Mouse (Mus musculus) gonadal fat pad, adult 2 months (tissue): ENCODE results near the gene Dpf1. TPM values are rescaled to one million over a fixed set of nuclear protein-coding genes. Genes with fewer than 3 reads are reported as not detected.

Experiments
- DNase-seq: peaks from one replicate; pipeline ENCODE4 v3.0.0-alpha.2; 2012; ENCODE audit warnings: low read depth
- polyA plus RNA-seq: library from polyadenylated mRNA; depleted of rRNA; stranded (reverse); fragments of >200 nt; gene quantifications from 2 replicates; pipeline ENCODE4 v1.2.3, GENCODE M21; 2012; rRNA removed

The Dpf1 gene
- polyA plus RNA-seq, 1 experiment: 2.2 TPM

- DNase-seq: no peak
Observed at GRCm38 (mm10) chr7:29340838-29341237, 37.1 kb downstream of the Dpf1 start.

DNA sequence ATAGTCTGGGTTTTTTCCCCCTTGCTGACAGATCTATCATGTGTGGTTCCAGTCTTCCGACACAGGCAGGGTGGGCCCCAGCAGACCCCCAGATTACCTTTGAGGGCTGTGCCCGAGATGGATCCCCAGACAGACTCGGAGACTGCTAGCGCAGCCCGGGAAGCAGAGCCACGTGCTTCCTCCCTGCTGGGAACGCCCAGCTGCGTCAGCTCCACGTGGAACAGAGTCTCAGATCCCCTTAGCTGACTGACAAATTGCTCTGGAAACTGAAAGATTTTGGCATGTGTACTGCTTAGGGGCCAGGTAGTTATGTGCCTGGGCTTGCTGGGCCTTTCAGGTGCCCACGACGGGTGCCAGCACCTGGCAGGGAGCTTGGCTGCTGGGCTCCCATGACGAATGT is 38.0 kb downstream of the Dpf1 start:
- DNase-seq: no peak

DNA sequence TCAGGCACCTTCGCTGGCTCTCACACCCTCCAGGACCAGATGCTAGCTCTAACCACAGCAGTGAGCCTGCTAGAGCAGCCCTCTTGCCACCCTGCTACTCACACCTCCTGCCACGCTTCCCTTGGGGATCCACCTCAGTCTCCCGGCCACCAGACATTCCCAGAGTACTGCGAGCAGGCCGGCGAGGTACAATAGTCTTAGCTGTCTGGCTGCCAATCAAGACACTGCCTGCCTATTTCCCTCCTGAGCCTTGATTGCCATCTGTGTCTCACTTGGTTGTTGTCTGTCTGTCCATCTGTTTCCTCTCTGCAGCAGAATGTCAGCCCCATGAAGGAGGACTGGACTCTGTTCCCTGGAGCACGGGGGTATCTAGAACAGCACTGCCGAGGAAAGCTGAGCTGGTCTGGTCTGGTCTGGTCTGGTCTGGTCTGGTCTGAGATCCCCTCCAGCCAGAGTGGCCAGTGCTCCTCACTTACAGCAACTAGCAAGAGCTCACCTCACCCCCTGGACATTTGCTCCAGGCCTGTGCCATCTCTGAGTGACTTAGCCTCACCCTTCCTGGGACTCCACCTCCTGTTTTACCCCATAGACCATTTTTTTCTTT is 38.8 kb downstream of the Dpf1 start:
- no peak for DNase-seq

DNA sequence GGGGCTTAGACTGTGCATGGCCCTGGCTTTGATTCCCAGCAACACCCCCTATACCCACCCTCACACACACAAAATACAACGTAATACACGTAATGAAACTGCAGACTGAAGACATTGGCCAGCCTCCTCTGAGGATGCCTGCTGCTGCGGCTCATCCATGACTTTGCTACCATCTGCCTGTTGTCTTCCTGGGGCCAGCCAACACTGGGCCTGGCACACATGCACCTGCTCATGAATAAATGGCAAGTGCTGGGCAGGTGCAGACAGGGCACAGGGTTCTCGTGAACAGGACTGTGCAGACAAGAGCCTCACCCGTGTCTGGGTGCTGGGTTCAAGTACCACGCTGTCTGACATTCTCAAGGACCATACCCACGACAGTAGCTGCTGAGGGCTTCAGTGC is 40.0 kb downstream of the Dpf1 start:
- DNase-seq: no peak

GRCm38 (mm10) chr7:29345534-29345933 is 41.8 kb downstream of the Dpf1 start:
- DNase-seq: no peak

GRCm38 (mm10) chr7:29346212-29346611 is 42.5 kb downstream of the Dpf1 start:
- DNase-seq: no peak

DNA sequence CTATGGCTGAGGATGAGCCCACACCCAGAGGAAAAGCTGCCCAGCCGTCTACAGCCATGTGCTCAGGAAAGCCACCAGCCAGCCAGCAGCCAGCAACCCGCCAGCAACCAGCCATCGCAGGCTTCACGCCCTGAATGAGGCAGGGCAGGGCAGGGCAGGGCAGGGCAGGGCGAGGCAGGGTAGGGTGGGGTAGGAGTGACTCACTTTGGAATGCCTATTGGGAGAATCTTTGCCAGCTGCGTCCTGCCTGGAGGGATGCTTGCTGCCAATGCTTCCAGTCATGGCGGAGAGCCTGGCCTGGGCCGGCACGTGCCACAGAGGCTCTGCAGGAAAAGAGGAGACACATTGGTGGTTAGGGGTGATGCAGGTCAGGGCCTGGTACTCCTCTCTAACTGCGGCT is 46.7 kb downstream of the Dpf1 start:
- no peak for DNase-seq

- DNase-seq: no peak
Observed at GRCm38 (mm10) chr7:29352246-29352645, 48.5 kb downstream of the Dpf1 start.

- no peak for DNase-seq
Observed at GRCm38 (mm10) chr7:29354161-29354560, 50.4 kb downstream of the Dpf1 start.

GRCm38 (mm10) chr7:29355406-29355805 is 51.7 kb downstream of the Dpf1 start:
- DNase-seq: no peak

- DNase-seq: no peak
Observed at GRCm38 (mm10) chr7:29361497-29361896, 57.7 kb downstream of the Dpf1 start.

DNA sequence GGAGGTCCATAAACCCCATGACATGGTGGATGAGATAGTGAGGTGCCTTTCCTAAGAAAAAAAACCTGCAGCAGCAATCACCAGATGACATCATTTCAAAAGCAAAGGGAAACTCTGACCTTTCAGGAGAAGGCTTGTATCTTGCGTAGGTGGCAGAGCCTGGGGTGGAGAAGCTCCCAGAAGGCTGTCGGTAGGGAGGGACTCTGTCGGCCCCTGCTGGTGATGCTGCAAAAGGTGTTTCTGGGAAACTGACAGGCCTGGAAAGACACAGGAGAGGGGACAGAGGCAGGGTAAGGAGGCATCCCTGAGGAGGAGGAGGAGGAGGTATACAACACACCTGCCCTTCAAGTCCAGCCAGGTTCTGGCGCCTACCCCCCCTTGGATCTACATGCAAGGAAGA is 60.3 kb downstream of the Dpf1 start:
- DNase-seq: no peak

DNA sequence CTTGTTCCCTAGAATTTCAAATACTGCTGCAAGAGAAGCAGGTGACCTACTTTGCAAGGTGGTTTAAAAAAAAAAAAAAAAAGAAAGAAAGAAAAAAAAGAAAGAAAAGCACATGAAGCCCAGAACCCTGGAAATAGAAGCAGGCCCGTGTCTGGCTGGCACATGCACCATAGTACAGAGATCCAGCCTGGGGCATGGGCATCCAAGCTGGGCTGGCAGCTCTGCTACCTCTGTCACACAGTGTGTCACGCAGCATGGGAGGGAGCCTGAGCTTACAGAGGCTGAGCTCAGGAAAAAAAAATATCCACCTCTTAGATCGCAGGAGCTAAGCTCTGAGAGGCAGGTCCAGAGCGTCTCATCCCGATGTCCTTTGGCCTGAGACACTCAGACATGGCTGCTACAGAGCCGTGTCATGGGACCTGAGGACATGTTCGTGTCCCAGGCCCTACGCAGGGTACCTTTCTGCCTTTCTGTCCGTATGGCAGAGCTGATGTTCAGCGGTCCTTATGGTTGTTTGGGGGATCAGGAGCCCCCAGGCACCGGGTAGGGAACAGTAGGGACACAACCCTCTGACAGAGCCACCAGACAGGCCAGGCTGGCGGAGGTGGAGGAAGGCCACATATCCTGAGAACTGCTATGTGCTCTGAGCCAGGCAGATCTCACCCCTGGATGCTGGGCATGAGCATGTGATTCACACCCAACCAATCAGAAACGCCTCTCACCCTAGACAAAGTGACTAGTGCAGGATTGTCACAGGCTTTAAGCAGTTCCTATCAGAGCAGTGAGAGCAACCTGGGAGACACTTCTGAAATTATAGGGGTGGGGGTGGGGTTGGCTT is 63.6 kb downstream of the Dpf1 start:
- no peak for DNase-seq

Other genes with a start within 250 kb of the Dpf1 start
- gene Ryr1, start 178.8 kb upstream of the Dpf1 start, polyA plus RNA-seq: 0.16 and 0.32 TPM in 2 replicates
- 4.7 and 7.6 TPM in 2 replicates for gene Rasgrp4, start 169.1 kb upstream of the Dpf1 start, polyA plus RNA-seq
- 27.6 and 28.2 TPM in 2 replicates for gene Fam98c, start 147.7 kb upstream of the Dpf1 start, polyA plus RNA-seq
- 1.8 and 2.3 TPM in 2 replicates for gene Ggn, start 133.7 kb upstream of the Dpf1 start, polyA plus RNA-seq
- gene Spred3, start 133.5 kb upstream of the Dpf1 start, polyA plus RNA-seq: 3.6 and 4.1 TPM in 2 replicates
- gene Psmd8, start 123.2 kb upstream of the Dpf1 start, polyA plus RNA-seq: 200 and 214 TPM in 2 replicates
- gene Catsperg1, start 89.9 kb upstream of the Dpf1 start, polyA plus RNA-seq: 5.9 and 7.1 TPM in 2 replicates
- 7.4 and 8.2 TPM in 2 replicates for gene Kcnk6, start 71.4 kb upstream of the Dpf1 start, polyA plus RNA-seq
- gene Yif1b, start 65.6 kb upstream of the Dpf1 start, polyA plus RNA-seq: 156 and 161 TPM in 2 replicates
- gene 2200002D01Rik, start 55.5 kb upstream of the Dpf1 start, polyA plus RNA-seq: 1.8 and 2.1 TPM in 2 replicates
- gene Spint2, start 22.0 kb upstream of the Dpf1 start, polyA plus RNA-seq: 453 and 777 TPM in 2 replicates
- gene Ppp1r14a, start 14.6 kb upstream of the Dpf1 start, polyA plus RNA-seq: 21.3 and 30.8 TPM in 2 replicates
- gene Sipa1l3, start 214.7 kb downstream of the Dpf1 start, polyA plus RNA-seq: 37.4 and 55.0 TPM in 2 replicates